Mouse (Mus musculus) limb, embryonic 13.5 days (tissue): ENCODE data around the gene Timmdc1. TPM values are rescaled to one million over a fixed set of nuclear protein-coding genes. Genes with fewer than 3 reads are reported as not detected.

Source experiments
- ATAC-seq: fragments of 200-750 bp; cut with Nextera tagmentation; 2 replicates; pipeline ENCODE4 v1.8.0; 2017; ENCODE audit warnings: low read depth, moderate number of reproducible peaks, moderate TSS enrichment; ENCODE audit not compliant: low FRiP score
- H3K27ac ChIP-seq: fragments of 300-500 bp; sonication (generic); 2 replicates; pipeline ENCODE4 v1.5.1; 2015; ENCODE audit warnings: inconsistent platforms, mild to moderate bottlenecking, moderate library complexity
- H3K27me3 ChIP-seq: fragments of 300-500 bp; sonication (generic); 2 replicates; pipeline ENCODE4 v1.6.1; 2015; ENCODE audit warnings: mild to moderate bottlenecking, inconsistent platforms
- H3K36me3 ChIP-seq: fragments of 300-500 bp; sonication (generic); 2 replicates; pipeline ENCODE4 v1.6.1; 2015; ENCODE audit warnings: inconsistent platforms, mild to moderate bottlenecking, moderate library complexity
- H3K4me1 ChIP-seq: fragments of 300-500 bp; sonication (generic); 2 replicates; pipeline ENCODE4 v1.6.1; 2015; ENCODE audit warnings: inconsistent platforms
- H3K4me2 ChIP-seq: fragments of 300-500 bp; sonication (generic); replicated peaks from 2 replicates; pipeline ENCODE4 v1.6.1; 2015; ENCODE audit warnings: inconsistent platforms, mild to moderate bottlenecking, moderate library complexity
- H3K4me3 ChIP-seq: fragments of 300-500 bp; sonication (generic); 2 replicates; pipeline ENCODE4 v1.5.1; 2015; ENCODE audit warnings: moderate library complexity, mild to moderate bottlenecking, inconsistent platforms
- H3K9ac ChIP-seq: fragments of 300-500 bp; sonication (generic); 2 replicates; pipeline ENCODE4 v1.6.1; 2015; ENCODE audit warnings: mild to moderate bottlenecking, inconsistent platforms
- H3K9me3 ChIP-seq: fragments of 300-500 bp; sonication (generic); 2 replicates; pipeline ENCODE4 v1.6.1; 2016; ENCODE audit warnings: inconsistent platforms
- WGBS: fragments of 180-500 bp; shearing (Covaris S2); methylation state at CpG from one replicate; pipeline ENCODE4 v1.1.7; 2015; 5-methylcytosine and 5-hydroxymethylcytosine counted together
- polyA plus RNA-seq: library from polyadenylated mRNA; unstranded; fragments of >200 nt; fragmentation: Nextera tagmentation; extraction: Ambion mirVana; gene quantifications from 2 replicates; pipeline ENCODE4 v1.2.1, GENCODE M21; 2015

Timmdc1 gene
- polyA plus RNA-seq, 1 experiment from 2014 or later: 30.8 TPM

DNA sequence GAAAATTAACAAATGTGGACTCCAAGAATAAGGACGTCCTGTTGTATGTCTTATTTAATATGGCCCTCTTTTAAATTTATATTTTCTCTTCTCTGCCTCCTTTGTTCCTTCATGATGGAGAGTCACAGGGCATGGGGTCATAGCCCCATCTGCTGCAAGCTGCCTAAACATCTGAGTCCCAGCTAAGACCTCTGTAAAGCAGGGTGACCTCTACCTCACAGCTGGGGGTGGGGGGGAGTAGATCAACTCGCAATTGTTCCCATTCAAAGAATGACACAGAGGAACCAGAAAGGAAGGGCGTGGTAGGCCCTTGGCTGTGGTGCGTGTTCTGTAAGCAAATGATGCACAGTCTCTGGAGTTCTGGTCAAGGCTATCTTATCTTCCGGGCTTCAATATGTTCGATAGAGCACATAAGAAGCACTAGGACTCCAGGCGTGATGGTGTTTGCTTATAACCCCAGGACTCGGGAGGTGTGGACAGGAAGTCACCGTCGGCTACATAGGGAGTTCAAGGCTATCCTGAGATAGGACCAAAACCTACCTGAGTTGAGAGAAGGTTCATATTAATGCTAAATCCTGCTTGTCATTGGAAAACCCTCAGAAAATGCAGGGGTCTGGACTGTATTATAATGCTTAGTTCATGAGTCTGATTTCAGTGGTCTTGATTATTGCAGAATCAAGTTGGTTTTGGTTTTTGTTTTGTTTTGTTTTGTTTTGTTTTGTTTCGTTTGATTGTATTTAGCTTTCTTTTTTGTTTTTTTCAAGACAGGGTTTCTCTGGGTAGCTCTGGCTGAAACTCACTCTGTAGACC is 50.6 kb downstream of the Timmdc1 start:
- Histone ChIP-seq H3K4me2 (no peak overlapping the region), H3K4me1 (0 out of 2 replicates have a peak, but pooled peaks cover 6% of the 10 kb centered on the region), H3K9me3 (no peaks in the 10 kb centered on the region), H3K36me3 (no peaks in the 10 kb centered on the region), H3K27me3 (no peaks in the 10 kb centered on the region), H3K4me3 (no peak overlapping the region), H3K9ac (no peak overlapping the region), H3K27ac (no peak overlapping the region)
- 85% methylated on average over 11 of the region's 11 CpGs for WGBS
- ATAC-seq: no peak

DNA sequence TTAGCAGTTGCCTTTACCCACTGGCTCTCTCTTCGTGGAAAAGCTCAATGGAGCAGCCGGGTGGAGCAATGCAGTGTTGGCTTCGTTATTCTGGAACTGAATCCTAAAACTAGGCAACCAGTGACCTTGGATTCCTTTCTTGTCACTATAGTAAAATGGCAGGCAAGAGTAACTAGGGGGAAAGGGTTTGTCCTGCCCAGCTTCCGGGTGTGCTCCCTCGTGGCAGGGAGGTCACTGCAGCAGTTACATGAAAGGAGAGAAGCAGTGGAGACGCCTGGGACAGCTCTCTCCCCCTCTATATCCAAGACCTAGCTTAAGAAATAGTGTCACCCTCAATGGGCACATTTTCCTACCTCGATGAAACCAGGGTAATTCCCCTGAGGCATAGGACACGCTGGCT is 53.0 kb downstream of the Timmdc1 start:
- no peak for ATAC-seq
- 69% methylated on average over 8 of the region's 8 CpGs for WGBS
- Histone ChIP-seq H3K36me3 (no peaks in the 10 kb centered on the region), H3K9ac (no peak overlapping the region), H3K27me3 (no peaks in the 10 kb centered on the region), H3K4me2 (no peak overlapping the region), H3K4me3 (no peak overlapping the region), H3K9me3 (no peaks in the 10 kb centered on the region), H3K27ac (no peak overlapping the region), H3K4me1 (no peaks in the 10 kb centered on the region)

DNA sequence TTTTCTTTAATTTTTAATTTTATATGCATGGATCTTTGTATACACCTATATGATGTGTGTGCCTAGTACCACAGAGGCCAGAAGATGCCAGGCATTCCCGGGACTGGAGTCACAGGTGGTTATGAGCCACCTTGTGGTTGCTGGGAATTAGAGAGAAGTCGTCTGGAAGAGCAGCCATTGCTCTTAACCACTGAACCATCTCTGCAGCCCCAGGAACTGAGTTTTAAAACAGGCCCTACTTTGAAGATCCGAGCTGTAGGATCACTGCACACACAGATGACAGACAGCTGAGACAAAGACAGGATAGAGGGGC is 53.8 kb downstream of the Timmdc1 start:
- no peak overlapping the region for H3K9ac ChIP-seq
- no peaks in the 10 kb centered on the region for H3K36me3 ChIP-seq
- H3K4me2 ChIP-seq: no peak overlapping the region
- ATAC-seq: no peak
- WGBS: 34% methylated on average over 3 of the region's 3 CpGs
- H3K27me3 ChIP-seq: no peaks in the 10 kb centered on the region
- no peak overlapping the region for H3K27ac ChIP-seq
- H3K9me3 ChIP-seq: no peaks in the 10 kb centered on the region
- H3K4me3 ChIP-seq: no peak overlapping the region
- no peaks in the 10 kb centered on the region for H3K4me1 ChIP-seq

DNA sequence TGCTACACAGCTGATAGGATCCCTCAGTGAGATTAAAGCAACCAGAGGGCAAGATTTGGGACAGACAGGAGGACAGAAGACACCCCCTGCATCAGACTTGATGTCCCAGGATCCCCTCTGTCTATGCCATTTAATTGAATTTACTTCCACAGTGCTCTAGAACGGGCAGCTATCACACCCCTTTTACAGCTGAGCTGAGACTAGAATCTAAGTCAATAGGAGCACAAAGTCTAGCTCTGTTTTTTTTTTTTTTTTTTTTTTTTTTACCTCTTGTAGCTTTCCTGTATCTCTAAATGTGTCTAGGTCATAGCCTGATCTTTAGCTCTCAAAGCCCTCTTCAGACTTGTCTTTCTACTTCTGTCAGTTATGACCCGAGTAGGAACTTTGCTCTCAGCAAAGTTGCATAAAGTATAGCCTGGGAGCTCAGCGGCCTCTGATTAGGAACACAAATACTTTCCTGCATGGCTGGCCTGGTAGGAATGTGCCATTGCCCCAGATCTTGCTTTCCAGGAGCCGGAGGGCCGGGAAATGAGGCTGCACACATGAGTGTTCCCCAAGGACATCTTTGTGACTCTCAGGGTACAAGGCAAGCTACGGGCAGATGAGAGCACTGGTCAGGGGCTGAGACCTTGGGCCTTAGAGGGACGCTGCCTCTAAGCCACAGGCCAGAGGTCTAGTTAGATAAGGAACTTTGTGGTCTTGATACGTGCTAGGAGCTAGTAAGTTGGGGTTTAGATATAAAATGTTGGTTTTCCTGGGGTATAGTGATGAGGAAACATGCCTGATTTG is 54.4 kb downstream of the Timmdc1 start:
- H3K36me3 ChIP-seq: no peaks in the 10 kb centered on the region
- no peaks in the 10 kb centered on the region for H3K27me3 ChIP-seq
- no peaks in the 10 kb centered on the region for H3K9me3 ChIP-seq
- ATAC-seq: no peak
- H3K27ac ChIP-seq: no peak overlapping the region
- no peak overlapping the region for H3K9ac ChIP-seq
- 78% methylated on average over 8 of the region's 8 CpGs for WGBS
- H3K4me1 ChIP-seq: no peaks in the 10 kb centered on the region
- H3K4me2 ChIP-seq: no peak overlapping the region
- H3K4me3 ChIP-seq: no peak overlapping the region

DNA sequence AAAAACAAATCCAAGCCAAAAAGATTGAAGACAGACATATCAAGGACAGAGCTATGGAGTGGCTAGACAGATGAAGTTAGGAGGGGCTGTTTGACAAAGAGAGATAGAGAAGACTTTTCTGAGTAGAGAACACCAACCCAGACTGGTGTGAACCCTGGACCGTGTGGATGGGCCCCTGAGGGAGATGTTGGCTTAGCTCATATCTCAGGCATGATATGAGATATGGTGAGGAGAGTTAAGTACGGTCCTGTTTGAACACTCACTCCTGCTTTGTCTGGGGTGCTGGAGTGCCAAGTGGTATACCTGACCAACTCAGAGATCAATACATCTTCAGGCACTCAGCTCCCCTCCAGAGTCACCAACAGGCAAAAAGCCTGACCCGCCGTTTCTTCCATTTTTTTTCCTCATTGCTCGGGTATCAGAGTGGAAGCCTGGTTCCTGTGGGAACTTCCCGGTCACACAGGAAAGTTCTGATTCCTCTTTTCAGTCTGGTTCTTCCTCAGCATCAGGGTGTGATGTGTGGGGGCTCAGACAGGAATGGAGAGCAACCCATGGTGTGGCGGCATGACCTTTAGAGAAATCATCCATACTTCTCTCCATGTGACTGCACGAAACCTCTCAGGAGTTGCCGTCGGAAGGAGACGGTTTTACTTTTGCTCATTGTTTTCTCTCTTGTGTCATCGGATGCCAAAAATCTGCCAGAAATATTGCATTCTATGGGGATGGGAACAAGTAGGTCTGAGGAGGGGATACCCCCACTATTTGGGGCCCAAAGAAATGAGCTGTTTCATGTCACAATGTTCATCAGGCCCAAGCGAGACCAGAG is 55.2 kb downstream of the Timmdc1 start:
- Histone ChIP-seq H3K27me3 (no peaks in the 10 kb centered on the region), H3K4me3 (no peak overlapping the region), H3K9me3 (no peaks in the 10 kb centered on the region), H3K9ac (no peak overlapping the region), H3K36me3 (no peaks in the 10 kb centered on the region), H3K4me1 (no peaks in the 10 kb centered on the region), H3K27ac (no peak overlapping the region), H3K4me2 (no peak overlapping the region)
- ATAC-seq: no peak
- 88% methylated on average over 13 of the region's 13 CpGs for WGBS

DNA sequence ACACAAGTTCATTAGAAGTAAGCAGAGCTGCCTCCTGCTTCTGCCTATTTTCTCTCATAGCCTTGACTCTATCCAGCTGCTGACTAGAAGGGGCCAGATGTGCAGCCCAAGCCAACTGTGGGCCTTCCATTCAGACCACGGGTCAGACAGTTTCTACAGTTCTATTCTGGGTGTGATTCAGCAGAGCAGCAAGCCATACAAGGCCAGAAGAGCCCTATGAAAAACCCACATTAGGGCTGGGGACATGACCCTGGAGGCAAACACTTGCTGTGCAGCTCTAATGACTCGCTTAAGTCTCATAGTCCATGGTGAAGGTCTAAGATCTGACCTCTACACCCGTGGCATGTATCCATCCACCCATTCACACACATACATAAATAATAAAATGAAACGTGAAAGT is 56.4 kb downstream of the Timmdc1 start:
- Histone ChIP-seq H3K4me2 (no peak overlapping the region), H3K36me3 (no peaks in the 10 kb centered on the region), H3K27ac (no peak overlapping the region), H3K4me3 (no peak overlapping the region), H3K27me3 (no peaks in the 10 kb centered on the region), H3K4me1 (no peaks in the 10 kb centered on the region), H3K9me3 (no peaks in the 10 kb centered on the region), H3K9ac (no peak overlapping the region)
- WGBS: 76% methylated on average over 4 of the region's 4 CpGs
- ATAC-seq: no peak

DNA sequence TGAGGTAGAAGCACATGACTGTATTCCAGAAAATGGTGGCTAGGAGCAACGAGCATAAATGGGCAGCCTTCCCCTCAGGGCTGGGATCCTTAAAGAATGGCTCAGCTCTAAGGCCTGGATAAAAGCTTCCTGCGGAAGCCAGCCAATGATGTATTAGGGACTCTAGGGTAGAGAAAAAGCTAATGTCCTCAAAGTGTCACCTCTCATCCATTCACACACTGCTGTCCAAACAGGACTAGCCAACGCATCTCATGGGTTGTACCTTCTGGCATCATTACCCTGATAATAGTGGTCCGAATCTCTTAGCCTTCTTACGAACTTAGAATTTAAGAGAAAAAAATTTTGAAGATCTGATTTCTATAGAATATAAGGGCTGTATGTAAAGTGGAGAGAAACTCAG is 59.2 kb downstream of the Timmdc1 start:
- Histone ChIP-seq H3K27me3 (no peaks in the 10 kb centered on the region), H3K9ac (no peak overlapping the region), H3K4me1 (no peaks in the 10 kb centered on the region), H3K9me3 (no peaks in the 10 kb centered on the region), H3K4me3 (no peak overlapping the region), H3K27ac (no peak overlapping the region), H3K4me2 (no peak overlapping the region), H3K36me3 (no peaks in the 10 kb centered on the region)
- ATAC-seq: no peak
- WGBS: 91% methylated on average over 5 of the region's 5 CpGs

DNA sequence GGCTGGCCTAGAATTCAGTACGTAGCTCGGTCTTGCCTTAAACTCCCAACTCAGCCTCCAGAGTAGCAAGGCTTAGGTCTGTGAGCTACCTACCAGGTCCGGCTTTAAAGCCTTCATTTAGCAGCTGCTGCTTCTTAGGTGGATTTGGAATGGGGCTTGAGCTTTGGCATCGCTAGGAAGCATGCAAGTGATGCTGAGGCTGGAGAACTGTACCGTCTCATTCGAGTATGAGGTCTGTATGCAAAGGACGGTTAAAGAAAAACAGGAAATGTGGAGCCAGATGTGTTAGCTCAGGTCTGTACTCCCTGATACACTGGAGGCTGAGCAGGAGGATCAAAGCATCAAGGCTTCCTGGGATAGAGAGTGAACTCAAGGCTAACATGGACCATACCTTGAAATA is 60.3 kb downstream of the Timmdc1 start:
- H3K4me2 ChIP-seq: no peak overlapping the region
- no peak for ATAC-seq
- no peaks in the 10 kb centered on the region for H3K4me1 ChIP-seq
- H3K27ac ChIP-seq: no peak overlapping the region
- no peaks in the 10 kb centered on the region for H3K27me3 ChIP-seq
- H3K9ac ChIP-seq: no peak overlapping the region
- H3K4me3 ChIP-seq: no peak overlapping the region
- H3K36me3 ChIP-seq: no peaks in the 10 kb centered on the region
- no peaks in the 10 kb centered on the region for H3K9me3 ChIP-seq
- WGBS: 85% methylated on average over 7 of the region's 7 CpGs

DNA sequence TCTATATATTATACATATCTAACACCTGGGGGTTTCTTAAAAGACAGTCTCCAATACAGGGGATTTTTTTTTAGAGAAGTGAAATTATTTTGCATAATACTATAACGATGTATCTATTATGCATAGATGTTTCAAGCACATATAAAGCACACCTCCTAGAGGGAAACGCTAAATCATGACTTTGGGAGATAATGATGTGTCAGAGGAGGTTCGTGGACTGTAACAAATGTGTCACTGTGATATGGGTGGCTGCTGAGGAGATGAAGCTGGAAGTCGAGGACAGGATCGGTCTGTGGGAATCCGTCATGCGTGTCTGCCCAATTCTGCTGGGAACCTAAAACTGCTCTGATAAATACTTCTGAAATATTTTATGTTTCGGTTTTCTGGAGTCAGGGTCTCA is 60.7 kb downstream of the Timmdc1 start:
- no peaks in the 10 kb centered on the region for H3K9me3 ChIP-seq
- no peaks in the 10 kb centered on the region for H3K36me3 ChIP-seq
- no peak overlapping the region for H3K27ac ChIP-seq
- 84% methylated on average over 8 of the region's 8 CpGs for WGBS
- no peaks in the 10 kb centered on the region for H3K4me1 ChIP-seq
- H3K4me2 ChIP-seq: no peak overlapping the region
- H3K27me3 ChIP-seq: no peaks in the 10 kb centered on the region
- no peak for ATAC-seq
- no peak overlapping the region for H3K4me3 ChIP-seq
- no peak overlapping the region for H3K9ac ChIP-seq

DNA sequence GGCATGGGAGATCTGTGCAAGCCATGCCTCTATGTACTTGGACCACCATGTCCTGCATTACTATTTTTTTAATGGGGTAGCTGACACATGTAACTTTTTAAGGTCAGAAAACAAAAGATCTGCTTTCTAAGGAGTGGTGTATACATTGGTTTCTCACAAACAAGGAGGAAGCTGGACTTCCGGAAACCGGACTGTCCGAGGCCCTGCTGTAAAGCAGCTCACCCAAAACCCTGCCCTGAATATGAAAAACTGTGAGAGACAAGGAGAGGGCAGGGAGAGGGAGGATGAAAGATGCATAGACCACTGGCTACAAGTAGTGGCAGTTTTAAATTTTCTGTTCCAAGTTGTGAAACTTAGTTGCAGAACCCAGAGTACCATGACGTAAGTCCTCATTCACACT is 62.5 kb downstream of the Timmdc1 start:
- 88% methylated on average over 4 of the region's 4 CpGs for WGBS
- no peak for ATAC-seq
- H3K4me1 ChIP-seq: no peaks in the 10 kb centered on the region
- H3K9me3 ChIP-seq: no peaks in the 10 kb centered on the region
- H3K4me2 ChIP-seq: no peak overlapping the region
- H3K36me3 ChIP-seq: no peaks in the 10 kb centered on the region
- no peak overlapping the region for H3K27ac ChIP-seq
- no peak overlapping the region for H3K9ac ChIP-seq
- H3K4me3 ChIP-seq: no peak overlapping the region
- no peaks in the 10 kb centered on the region for H3K27me3 ChIP-seq

DNA sequence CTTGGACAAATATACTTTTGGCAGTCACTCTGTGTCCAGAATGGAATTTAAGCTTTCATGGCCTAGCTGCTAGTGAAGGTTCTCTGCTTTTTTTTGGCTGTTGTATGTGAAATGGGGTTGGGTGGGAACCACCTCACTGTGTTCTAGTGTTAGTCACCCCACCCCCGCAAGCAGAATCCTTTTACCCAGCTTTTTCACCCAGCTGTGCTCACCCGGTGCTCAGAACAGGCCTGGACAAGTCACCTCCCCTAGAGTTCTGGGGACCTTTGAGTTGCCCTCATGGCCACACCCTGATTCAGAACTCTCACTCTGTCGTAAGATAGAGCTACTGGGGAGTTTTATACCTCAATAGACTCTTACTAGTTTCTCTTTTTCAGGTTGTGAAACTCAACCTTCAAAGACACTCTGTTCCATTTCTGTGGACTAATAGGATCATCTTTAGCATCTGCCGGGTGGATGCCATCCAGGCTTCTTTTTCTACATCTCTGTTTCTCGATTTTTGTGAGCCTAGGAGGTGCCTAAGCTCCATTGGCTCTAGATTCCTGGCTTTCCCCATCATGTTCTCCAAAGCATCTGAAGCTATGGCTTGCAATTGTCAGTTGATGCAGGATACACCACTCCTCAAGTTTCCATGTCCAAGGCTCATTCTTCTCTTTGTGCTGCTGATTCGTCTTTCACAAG is 63.7 kb downstream of the Timmdc1 start:
- no peak for ATAC-seq
- no peaks in the 10 kb centered on the region for H3K9me3 ChIP-seq
- H3K27ac ChIP-seq: no peak overlapping the region
- H3K4me1 ChIP-seq: no peaks in the 10 kb centered on the region
- no peak overlapping the region for H3K4me2 ChIP-seq
- no peak overlapping the region for H3K9ac ChIP-seq
- no peaks in the 10 kb centered on the region for H3K36me3 ChIP-seq
- WGBS: 71% methylated on average over 6 of the region's 6 CpGs
- H3K27me3 ChIP-seq: no peaks in the 10 kb centered on the region
- no peak overlapping the region for H3K4me3 ChIP-seq
